Mouse (Mus musculus) layer of hippocampus, postnatal 14 days (tissue): ENCODE results near the gene Ranbp9. TPM values are rescaled to one million over a fixed set of nuclear protein-coding genes. Genes with fewer than 3 reads are reported as not detected.
A peak's percentile ranks its signal among the peaks of the same experiment; 100 is the strongest.

Experiments
- DNase-seq, 2 experiments: peaks; one replicate each; pipeline ENCODE4 v3.0.0; 2021 to 2022; ENCODE audit warnings: low spot score in 2 of 2, mixed read lengths in 1 of 2
- total RNA-seq, 2 experiments: library from RNA; stranded (reverse); gene quantifications; 2 replicates each; pipeline ENCODE4 v1.2.3; 2021

Gene Ranbp9
- total RNA-seq, 2 experiments from 2014 or later: 79.4 to 82.4 TPM

- DNase-seq: peak in 1 of 2 experiments; percentile 59
These were observed 28.1 kb downstream of the Ranbp9 start for GRCm38 (mm10) chr13:43452843-43453605.

- DNase-seq: no peak
These were observed 28.9 kb downstream of the Ranbp9 start for GRCm38 (mm10) chr13:43452177-43452576.

GRCm38 (mm10) chr13:43450686-43451085 lies 30.4 kb downstream of the Ranbp9 start:
- no peak for DNase-seq

GRCm38 (mm10) chr13:43447721-43448120 lies 33.4 kb downstream of the Ranbp9 start:
- no peak for DNase-seq

- DNase-seq: no peak
These were observed 35.3 kb downstream of the Ranbp9 start for GRCm38 (mm10) chr13:43445754-43446153.

- no peak for DNase-seq
These were observed 36.4 kb downstream of the Ranbp9 start for GRCm38 (mm10) chr13:43444717-43445116.

- no peak for DNase-seq
These were observed 37.4 kb downstream of the Ranbp9 start for GRCm38 (mm10) chr13:43443706-43444105.

- peak in 1 of 2 experiments; percentile 48 for DNase-seq
These were observed 38.5 kb downstream of the Ranbp9 start for GRCm38 (mm10) chr13:43442551-43442950.

- no peak for DNase-seq
These were observed 40.7 kb downstream of the Ranbp9 start for GRCm38 (mm10) chr13:43440376-43440775.

- no peak for DNase-seq
These were observed 47.7 kb downstream of the Ranbp9 start for GRCm38 (mm10) chr13:43433395-43433794.

GRCm38 (mm10) chr13:43428436-43428835 lies 52.6 kb downstream of the Ranbp9 start:
- no peak for DNase-seq

- no peak for DNase-seq
These were observed 65.8 kb downstream of the Ranbp9 start for GRCm38 (mm10) chr13:43415249-43415648.

GRCm38 (mm10) chr13:43413611-43414010 lies 67.5 kb downstream of the Ranbp9 start:
- no peak for DNase-seq

GRCm38 (mm10) chr13:43412311-43412710 lies 68.8 kb downstream of the Ranbp9 start:
- DNase-seq: no peak

- DNase-seq: no peak
These were observed 81.5 kb downstream of the Ranbp9 start for GRCm38 (mm10) chr13:43399576-43399975.

GRCm38 (mm10) chr13:43398297-43399080 lies 82.6 kb downstream of the Ranbp9 start, which contains the start of gene Nol7:
Nol7 (plus strand) TSS chr13:43398390.
- peak; percentile 95 to 99 for DNase-seq

- no peak for DNase-seq
These were observed 83.3 kb downstream of the Ranbp9 start for GRCm38 (mm10) chr13:43397700-43398296.

- no peak for DNase-seq
These were observed 95.8 kb downstream of the Ranbp9 start for GRCm38 (mm10) chr13:43385321-43385720.

GRCm38 (mm10) chr13:43379989-43380388 lies 101.1 kb downstream of the Ranbp9 start:
- no peak for DNase-seq

- no peak for DNase-seq
These were observed 106.1 kb downstream of the Ranbp9 start for GRCm38 (mm10) chr13:43374918-43375432.

GRCm38 (mm10) chr13:43374205-43374604 lies 106.9 kb downstream of the Ranbp9 start:
- DNase-seq: no peak

- no peak for DNase-seq
These were observed 108.2 kb downstream of the Ranbp9 start for GRCm38 (mm10) chr13:43372892-43373291.
